Mouse (Mus musculus) stomach, postnatal 0 days (tissue): ENCODE measurements around the gene Kifc5b.

ENCODE experiments used
- CTCF ChIP-seq: IDR thresholded peaks from 2 replicates; pipeline ENCODE4 v1.5.1; 2016; ENCODE audit warnings: antibody characterized with exemption, low read depth, mild to moderate bottlenecking, moderate library complexity
- EP300 ChIP-seq: optimal IDR thresholded peaks from 2 replicates; pipeline ENCODE3; 2016; ENCODE audit warnings: antibody characterized with exemption

DNA sequence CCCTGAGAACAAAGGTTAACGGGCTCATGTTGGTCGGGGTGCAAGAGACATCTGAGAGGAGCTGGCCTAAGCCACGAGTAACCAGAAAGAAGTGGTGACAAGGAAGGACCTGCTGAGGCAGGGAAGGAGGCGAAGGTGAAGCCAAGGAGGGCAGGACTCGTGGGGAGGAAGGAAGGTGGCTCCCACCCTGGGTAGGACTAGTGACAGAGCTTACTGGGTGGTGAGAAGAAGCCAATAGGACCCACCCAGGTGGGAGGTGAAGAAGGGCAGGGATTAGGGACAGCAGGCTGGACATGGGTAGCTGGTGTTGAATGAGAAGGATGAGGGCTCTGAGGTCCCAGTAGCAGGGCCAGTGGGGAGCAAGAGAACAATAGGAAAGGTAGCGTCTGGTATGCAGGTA is 36.3 kb downstream of the Kifc5b start:
- TF ChIP-seq CTCF (no peak), EP300 (no peak)
